Mouse (Mus musculus) spleen, postnatal 14 days (tissue): ENCODE data around the gene Ntn1.

Experiments used
- DNase-seq, 2 experiments: peaks; one replicate each; pipeline ENCODE4 v3.0.0; 2021 to 2022; ENCODE audit warnings: low spot score in 2 of 2

Gene Ntn1

GRCm38 (mm10) chr11:68407266-68407926 lies 6.8 kb upstream of the Ntn1 start:
- DNase-seq: no peak

DNA sequence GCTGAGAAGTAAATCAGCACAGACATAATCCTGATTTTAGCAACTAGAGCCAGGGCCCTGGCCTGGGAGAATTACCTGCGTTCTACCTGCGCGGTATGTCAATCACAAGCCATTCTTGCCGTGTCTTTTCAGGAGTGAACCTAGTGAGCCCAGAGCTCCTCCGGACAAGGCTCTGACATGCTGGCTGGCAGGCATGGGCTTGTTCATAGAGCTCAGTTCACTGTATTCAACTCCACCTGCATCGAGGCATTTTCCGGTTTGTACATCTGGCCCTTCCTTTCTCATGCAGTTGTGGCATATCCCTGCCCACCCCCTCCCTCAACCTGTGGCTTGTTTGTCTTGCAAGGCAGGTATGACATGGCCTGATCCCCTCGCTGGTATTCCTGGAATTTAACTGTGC lies 5.0 kb upstream of the Ntn1 start:
- no peak for DNase-seq

GRCm38 (mm10) chr11:68404185-68404584 lies 3.6 kb upstream of the Ntn1 start:
- no peak for DNase-seq

- DNase-seq: no peak
Observed at GRCm38 (mm10) chr11:68401428-68401827, 805 bp upstream of the Ntn1 start.

- no peak for DNase-seq
Observed at GRCm38 (mm10) chr11:68400021-68400671, 477 bp downstream of the Ntn1 start.

GRCm38 (mm10) chr11:68399548-68400020 lies 1.0 kb downstream of the Ntn1 start:
- DNase-seq: no peak

DNA sequence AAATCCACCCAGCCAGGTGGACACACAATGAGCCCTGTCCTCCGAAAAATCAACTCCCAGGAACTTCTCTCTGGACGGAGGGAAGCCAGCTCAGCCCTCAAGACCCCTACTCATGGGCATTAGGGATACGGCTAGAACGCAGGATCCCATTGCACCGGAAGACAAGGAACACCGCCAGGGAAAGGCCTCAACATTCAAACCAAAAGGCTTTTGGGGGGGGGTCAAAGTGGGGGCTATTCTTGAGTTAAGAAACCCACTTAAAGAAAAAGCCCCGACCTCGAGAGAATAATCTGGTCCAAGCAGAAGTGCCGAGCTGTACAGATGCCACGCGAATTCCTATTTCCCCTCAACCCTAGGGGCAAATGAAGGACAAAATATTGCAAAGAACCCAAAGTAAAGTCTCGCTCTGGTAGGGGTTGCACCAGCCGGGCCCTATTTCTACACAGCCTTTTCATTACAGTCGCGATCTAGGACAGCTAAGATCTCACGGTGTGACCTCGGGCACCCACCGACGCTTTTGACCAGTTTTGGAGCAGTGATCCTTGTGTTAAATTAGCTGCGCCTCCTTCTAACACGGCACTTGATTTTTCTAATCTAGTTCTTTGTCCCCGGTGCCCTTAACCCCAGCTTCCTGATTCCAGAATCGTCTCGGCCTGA lies 1.6 kb downstream of the Ntn1 start:
- DNase-seq: no peak

GRCm38 (mm10) chr11:68395546-68395945 lies 5.1 kb downstream of the Ntn1 start:
- DNase-seq: no peak

DNA sequence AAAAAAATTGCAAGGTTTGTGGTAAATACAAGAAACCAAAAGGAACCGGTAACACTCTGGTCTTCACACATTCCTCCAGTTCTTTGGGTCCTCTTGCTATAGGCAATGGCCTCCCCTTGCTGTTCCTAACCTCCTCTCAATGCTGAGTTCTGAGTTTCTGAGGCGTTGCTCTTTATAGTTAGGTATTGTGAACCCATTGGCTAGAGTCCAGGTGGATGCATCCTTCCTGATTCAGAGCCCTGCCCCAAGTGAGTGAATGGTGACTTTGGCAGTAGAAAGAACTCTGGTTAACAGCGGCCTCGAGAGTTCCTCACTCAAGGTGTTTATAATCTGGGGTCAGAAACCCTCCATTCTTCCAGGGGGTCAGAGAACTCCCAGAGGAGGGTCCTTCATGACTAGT lies 5.9 kb downstream of the Ntn1 start:
- DNase-seq: no peak

DNA sequence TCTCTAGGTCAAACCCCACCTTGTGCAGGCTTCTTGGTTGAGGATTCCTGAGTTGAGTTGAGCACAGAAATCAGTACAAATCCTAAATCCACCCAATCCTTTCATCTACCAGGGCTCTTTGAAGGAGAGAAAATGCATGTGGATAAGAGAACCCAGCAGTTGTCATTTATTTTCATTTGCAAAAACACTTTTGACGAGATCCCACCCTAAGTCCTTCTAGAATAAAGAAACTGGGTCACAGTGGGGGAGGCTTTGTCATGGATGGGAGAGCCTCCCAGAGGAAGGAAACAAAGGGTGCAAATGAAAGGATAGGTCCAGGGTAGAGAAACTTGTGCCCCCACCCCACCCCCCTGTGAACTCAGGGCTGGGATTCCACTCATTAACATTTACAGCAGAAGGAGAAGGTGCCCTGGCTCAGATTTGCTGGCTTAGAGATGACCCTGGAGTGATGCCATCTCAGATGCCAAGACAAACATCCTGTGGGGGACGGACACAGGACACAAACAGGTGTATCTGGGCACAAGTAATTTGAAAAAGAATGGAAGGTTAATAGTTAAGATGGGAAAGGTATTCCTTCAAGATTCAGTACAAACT lies 6.6 kb downstream of the Ntn1 start:
- DNase-seq: no peak

DNA sequence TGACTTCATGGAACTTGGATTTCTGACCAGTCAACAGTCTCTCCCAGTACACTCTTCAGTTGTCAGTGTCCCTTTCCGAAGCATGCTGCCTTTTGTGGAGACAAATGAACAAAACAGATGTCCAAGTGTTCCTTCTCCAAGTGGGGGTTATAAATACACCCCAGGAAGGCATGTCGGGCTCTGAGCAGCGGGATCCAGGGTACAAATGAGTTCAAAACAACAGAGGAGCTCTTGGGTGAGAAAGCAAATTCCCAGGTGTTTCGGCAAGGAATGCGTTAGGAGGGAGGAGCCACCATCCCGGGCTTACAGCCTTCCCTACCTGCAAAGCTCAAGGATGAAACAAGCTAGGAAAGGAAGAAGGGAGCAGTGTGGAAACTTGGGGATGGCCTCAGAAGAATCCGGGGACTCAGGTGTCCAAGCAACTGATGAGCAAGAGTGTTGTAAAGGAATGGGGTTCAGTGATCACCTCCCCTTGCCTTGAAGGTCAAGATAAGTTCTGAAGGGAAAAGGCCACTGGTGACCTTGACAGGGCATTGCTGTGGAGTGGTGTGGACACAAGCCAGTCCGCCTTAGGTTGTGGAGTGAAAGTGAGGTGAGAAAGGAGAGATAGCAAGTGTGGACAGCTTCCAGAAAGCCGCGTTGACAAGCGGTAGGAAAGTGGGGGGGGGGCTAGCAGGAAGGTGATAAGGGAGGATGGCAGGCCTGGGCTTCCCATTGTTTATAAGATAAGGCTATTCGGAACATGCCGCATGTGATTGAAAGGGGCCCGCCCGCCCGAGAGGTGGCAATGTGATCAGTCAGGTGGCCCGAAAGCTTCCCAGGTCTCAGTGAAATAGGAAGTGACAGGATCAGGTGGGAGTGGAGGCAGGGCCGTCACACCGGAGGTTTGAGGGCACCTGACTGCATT lies 10.0 kb downstream of the Ntn1 start:
- DNase-seq: no peak

DNA sequence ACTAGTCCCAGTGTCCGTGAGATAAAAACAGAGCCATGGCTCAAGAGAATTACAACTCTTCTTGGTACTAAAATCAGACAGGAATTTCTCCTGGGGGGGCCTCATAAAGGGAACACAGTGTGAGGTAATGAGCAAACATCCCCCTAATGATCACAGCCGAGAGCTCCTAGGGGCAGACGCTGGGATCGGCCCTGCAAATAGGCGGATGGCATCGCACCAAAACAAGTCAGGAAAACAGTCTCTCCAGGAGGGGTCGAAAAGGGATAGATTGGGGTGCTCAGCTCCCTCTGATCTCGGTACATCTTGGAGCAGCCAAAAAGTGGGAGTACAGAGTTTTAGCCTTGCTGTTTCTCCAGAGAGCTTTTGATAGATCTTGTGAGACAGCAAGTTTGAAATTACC lies 11.0 kb downstream of the Ntn1 start:
- no peak for DNase-seq

- no peak for DNase-seq
Observed at GRCm38 (mm10) chr11:68388655-68389015, 12.0 kb downstream of the Ntn1 start.

GRCm38 (mm10) chr11:68387971-68388654 lies 12.5 kb downstream of the Ntn1 start:
- no peak for DNase-seq

- no peak for DNase-seq
Observed at GRCm38 (mm10) chr11:68387441-68387760, 13.2 kb downstream of the Ntn1 start.

DNA sequence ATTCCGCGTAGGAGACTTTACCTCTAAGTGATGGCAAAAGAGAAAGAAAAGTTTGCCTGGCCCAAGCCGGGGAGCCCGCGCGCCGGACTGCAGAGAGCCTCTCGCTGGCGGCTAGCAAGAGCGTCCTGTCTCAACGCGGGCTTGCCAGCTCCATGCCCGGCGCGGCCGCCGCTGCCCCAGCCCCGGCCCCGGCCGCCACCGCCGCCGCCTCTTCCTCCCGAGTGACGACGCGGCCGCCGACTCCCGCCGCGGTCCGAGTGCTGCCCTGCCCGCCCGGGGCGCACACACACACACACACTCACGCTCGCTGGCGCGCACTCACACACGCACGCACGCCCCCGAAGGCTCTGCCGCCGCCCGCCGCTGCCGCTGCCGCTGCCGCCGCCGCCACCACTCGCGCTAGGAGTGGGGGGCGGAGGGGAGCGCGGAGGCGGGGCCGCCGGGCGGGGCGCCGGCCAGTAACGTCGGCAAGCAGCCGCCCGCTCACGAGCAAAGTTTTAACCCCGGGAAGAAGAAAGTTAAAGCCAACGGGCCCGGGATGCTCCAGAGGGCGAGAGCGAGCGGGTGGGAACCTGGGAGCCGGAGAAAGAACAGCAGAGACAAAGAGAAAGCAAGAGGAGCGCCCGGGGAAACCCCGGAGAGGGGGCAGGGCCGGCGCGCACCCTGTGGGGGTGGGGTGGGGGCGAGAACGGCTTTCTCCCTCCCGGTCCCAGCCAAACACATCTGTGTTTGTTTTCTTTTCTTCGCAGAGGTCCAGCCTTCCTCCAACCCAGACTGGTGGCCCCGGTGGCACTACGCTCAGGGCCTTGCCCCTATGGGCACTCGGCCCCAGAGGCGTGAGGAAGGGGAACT lies 13.8 kb downstream of the Ntn1 start:
- no peak for DNase-seq

GRCm38 (mm10) chr11:68385921-68386588 lies 14.6 kb downstream of the Ntn1 start:
- DNase-seq: no peak

DNA sequence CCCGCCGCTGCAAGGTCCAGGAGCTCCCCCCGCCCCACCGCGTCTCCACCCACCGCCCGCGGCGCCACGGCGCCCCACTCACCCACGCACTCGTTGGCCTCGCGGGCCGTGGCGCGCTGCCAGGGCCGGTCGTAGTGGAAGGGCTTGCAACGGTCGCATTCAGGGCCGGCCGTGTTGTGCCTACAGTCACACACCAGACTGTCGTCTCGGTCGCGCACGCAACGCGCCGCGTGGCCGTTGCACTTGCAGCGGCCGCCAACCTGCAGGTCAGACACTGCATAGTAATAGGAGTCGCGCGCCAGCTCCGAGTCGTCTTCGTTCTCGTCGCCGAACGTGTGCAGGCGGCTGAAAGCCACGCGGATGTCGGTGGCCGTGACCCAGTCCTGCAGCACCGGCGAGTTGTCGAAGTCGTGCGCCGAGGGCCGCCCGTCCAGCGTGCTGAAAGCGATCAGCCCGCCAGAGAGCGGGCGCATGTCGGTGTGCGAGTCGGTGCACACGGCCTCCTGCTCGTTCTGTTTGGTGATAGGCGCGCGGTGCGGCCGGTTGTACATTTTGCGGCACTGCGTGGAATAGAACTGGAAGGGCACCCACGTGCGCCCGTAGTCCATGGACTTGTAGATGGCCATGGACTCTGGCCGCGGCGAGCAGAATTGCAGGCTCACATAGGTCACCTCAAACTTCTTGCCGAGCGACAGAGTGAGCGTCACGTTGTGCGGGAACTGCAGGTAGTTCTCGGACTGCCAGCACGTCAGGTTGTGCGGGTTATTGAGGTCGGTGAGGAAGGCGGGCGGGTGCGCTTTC lies 15.4 kb downstream of the Ntn1 start:
- no peak for DNase-seq

DNA sequence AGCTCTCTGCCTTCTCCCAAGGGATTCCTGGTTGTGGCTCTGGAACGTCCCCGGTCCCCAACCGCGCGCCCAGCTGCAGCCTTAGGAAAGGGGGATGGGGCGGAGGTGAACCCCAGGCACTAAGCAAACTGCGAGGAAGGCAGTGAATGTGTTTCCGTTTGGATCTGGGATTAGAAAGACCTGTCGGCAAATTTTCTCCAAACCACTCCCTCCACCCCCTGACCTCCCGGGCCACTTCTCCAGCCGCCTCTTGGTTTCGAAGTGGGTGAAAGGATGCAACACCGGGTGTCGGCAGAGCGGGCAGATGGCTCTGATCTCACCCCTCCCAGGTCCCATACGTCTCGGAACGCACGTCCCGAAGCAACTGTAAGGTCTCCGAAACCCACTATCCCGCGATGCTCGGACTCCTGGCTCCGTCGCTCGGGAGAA lies 16.0 kb downstream of the Ntn1 start:
- no peak for DNase-seq
